Mouse (Mus musculus) limb, embryonic 15.5 days (tissue): Measurements from ENCODE around the gene Oxsr1. TPM values are rescaled to one million over a fixed set of nuclear protein-coding genes. Genes with fewer than 3 reads are reported as not detected.

Experiments used
- ATAC-seq: fragments of 200-750 bp; cut with Nextera tagmentation; 2 replicates; pipeline ENCODE4 v1.8.0; 2017; ENCODE audit warnings: low read depth, moderate TSS enrichment; ENCODE audit not compliant: insufficient number of reproducible peaks, low FRiP score, low TSS enrichment
- H3K27ac ChIP-seq: fragments of 300-500 bp; sonication (generic); 2 replicates; pipeline ENCODE4 v1.5.1; 2015; ENCODE audit warnings: moderate library complexity, mild to moderate bottlenecking, inconsistent platforms
- H3K27me3 ChIP-seq: fragments of 300-500 bp; sonication (generic); 2 replicates; pipeline ENCODE4 v1.6.1; 2015; ENCODE audit warnings: inconsistent platforms
- H3K36me3 ChIP-seq: fragments of 300-500 bp; sonication (generic); 2 replicates; pipeline ENCODE4 v1.6.1; 2015; ENCODE audit warnings: inconsistent platforms
- H3K4me1 ChIP-seq: fragments of 300-500 bp; sonication (generic); 2 replicates; pipeline ENCODE4 v1.6.1; 2015; ENCODE audit warnings: inconsistent platforms
- H3K4me2 ChIP-seq: fragments of 300-500 bp; sonication (generic); 2 replicates; pipeline ENCODE4 v1.6.1; 2015; ENCODE audit warnings: mild to moderate bottlenecking, inconsistent platforms
- H3K4me3 ChIP-seq: fragments of 300-500 bp; sonication (generic); 2 replicates; pipeline ENCODE4 v1.5.1; 2015; ENCODE audit warnings: mild to moderate bottlenecking, inconsistent platforms
- H3K9ac ChIP-seq: fragments of 300-500 bp; sonication (generic); 2 replicates; pipeline ENCODE4 v1.6.1; 2015; ENCODE audit warnings: inconsistent platforms
- H3K9me3 ChIP-seq: fragments of 300-500 bp; sonication (generic); 2 replicates; pipeline ENCODE4 v1.6.1; 2016; ENCODE audit warnings: inconsistent platforms
- WGBS: fragments of 180-500 bp; shearing (Covaris S2); methylation state at CpG from one replicate; pipeline ENCODE4 v1.1.7; 2015; 5-methylcytosine and 5-hydroxymethylcytosine counted together
- polyA plus RNA-seq: library from polyadenylated mRNA; unstranded; fragments of >200 nt; fragmentation: Nextera tagmentation; extraction: Ambion mirVana; gene quantifications from 2 replicates; pipeline ENCODE4 v1.2.1, GENCODE M21; 2015

Gene Oxsr1
- polyA plus RNA-seq, 1 experiment from 2014 or later = 11.5 TPM

GRCm38 (mm10) chr9:119352060-119352459 lies 29.8 kb upstream of the Oxsr1 start:
- no peaks in the 10 kb centered on the region for H3K9me3 ChIP-seq
- H3K27me3 ChIP-seq = no peaks in the 10 kb centered on the region
- no peak overlapping the region for H3K27ac ChIP-seq
- ATAC-seq = no peak
- no peaks in the 10 kb centered on the region for H3K4me1 ChIP-seq
- H3K9ac ChIP-seq = no peak overlapping the region
- 27% methylated on average over 4 of the region's 4 CpGs for WGBS
- peaks cover 36% of the 10 kb centered on the region for H3K36me3 ChIP-seq
- H3K4me2 ChIP-seq = no peak overlapping the region
- no peak overlapping the region for H3K4me3 ChIP-seq

- H3K36me3 ChIP-seq = peaks cover 44% of the 10 kb centered on the region
- no peak overlapping the region for H3K4me3 ChIP-seq
- H3K27me3 ChIP-seq = no peaks in the 10 kb centered on the region
- H3K9ac ChIP-seq = no peak overlapping the region
- no peaks in the 10 kb centered on the region for H3K9me3 ChIP-seq
- H3K4me2 ChIP-seq = no peak overlapping the region
- no peak overlapping the region for H3K27ac ChIP-seq
- no peak for ATAC-seq
- WGBS = 87% methylated on average over 10 of the region's 10 CpGs
- H3K4me1 ChIP-seq = no peaks in the 10 kb centered on the region
Observed at GRCm38 (mm10) chr9:119350947-119351705, 28.9 kb upstream of the Oxsr1 start.

GRCm38 (mm10) chr9:119350531-119350930 lies 28.3 kb upstream of the Oxsr1 start:
- no peaks in the 10 kb centered on the region for H3K9me3 ChIP-seq
- H3K4me3 ChIP-seq = no peak overlapping the region
- H3K4me1 ChIP-seq = no peaks in the 10 kb centered on the region
- H3K27me3 ChIP-seq = no peaks in the 10 kb centered on the region
- H3K36me3 ChIP-seq = peaks cover 50% of the 10 kb centered on the region
- no peak overlapping the region for H3K4me2 ChIP-seq
- no peak for ATAC-seq
- WGBS = 92% methylated on average over 3 of the region's 3 CpGs
- H3K9ac ChIP-seq = no peak overlapping the region
- H3K27ac ChIP-seq = no peak overlapping the region

- H3K36me3 ChIP-seq = peaks cover 72% of the 10 kb centered on the region
- H3K4me1 ChIP-seq = peaks cover 14% of the 10 kb centered on the region
- H3K4me2 ChIP-seq = no peak overlapping the region
- H3K27ac ChIP-seq = no peak overlapping the region
- H3K9me3 ChIP-seq = no peaks in the 10 kb centered on the region
- no peak overlapping the region for H3K4me3 ChIP-seq
- 96% methylated on average over 8 of the region's 8 CpGs for WGBS
- no peak overlapping the region for H3K9ac ChIP-seq
- no peak for ATAC-seq
- H3K27me3 ChIP-seq = no peaks in the 10 kb centered on the region
Observed at GRCm38 (mm10) chr9:119346376-119346775, 24.1 kb upstream of the Oxsr1 start.

GRCm38 (mm10) chr9:119342728-119343127 lies 20.5 kb upstream of the Oxsr1 start:
- H3K9ac ChIP-seq = no peak overlapping the region
- H3K9me3 ChIP-seq = no peaks in the 10 kb centered on the region
- no peak for ATAC-seq
- H3K4me1 ChIP-seq = peaks cover 32% of the 10 kb centered on the region
- H3K4me3 ChIP-seq = no peak overlapping the region
- H3K27me3 ChIP-seq = no peaks in the 10 kb centered on the region
- H3K4me2 ChIP-seq = no peak overlapping the region
- no peak overlapping the region for H3K27ac ChIP-seq
- 84% methylated on average over 7 of the region's 7 CpGs for WGBS
- H3K36me3 ChIP-seq = peaks cover 48% of the 10 kb centered on the region

GRCm38 (mm10) chr9:119340909-119341816 lies 18.9 kb upstream of the Oxsr1 start, which contains the start of gene Myd88:
TSS of gene Myd88 (minus strand) at chr9:119341411.
- peak; percentile 98 for ATAC-seq
- WGBS = under 1% methylated on average over 68 of the region's 68 CpGs

GRCm38 (mm10) chr9:119340212-119340580 lies 18.0 kb upstream of the Oxsr1 start:
- 3% methylated on average over 8 of the region's 8 CpGs for WGBS
- H3K36me3 ChIP-seq = peaks cover 35% of the 10 kb centered on the region
- peak overlapping the region; percentile 77 for H3K4me3 ChIP-seq
- H3K9me3 ChIP-seq = no peaks in the 10 kb centered on the region
- H3K9ac ChIP-seq = 0 out of 2 replicates have a peak overlapping the region, but pooled peaks have one; percentile 50
- H3K4me1 ChIP-seq = peaks cover 32% of the 10 kb centered on the region
- no peaks in the 10 kb centered on the region for H3K27me3 ChIP-seq
- H3K27ac ChIP-seq = peak overlapping the region; percentile 94
- ATAC-seq = no peak
- peak overlapping the region; percentile 74 for H3K4me2 ChIP-seq

More at GRCm38 (mm10) chr9:119340909-119341816, 18.9 kb upstream of the Oxsr1 start, which contains the start of gene Myd88:
- H3K27ac ChIP-seq = peak within 1 kb of the TSS; percentile 94
- H3K36me3 ChIP-seq = peaks cover 44% of the 10 kb centered on the region
- H3K9ac ChIP-seq = peak within 1 kb of the TSS; percentile 74
- H3K9me3 ChIP-seq = no peaks in the 10 kb centered on the region
- H3K4me3 ChIP-seq = peak within 1 kb of the TSS; percentile 77
- H3K4me1 ChIP-seq = peaks cover 32% of the 10 kb centered on the region
- H3K4me2 ChIP-seq = peak within 1 kb of the TSS; percentile 74
- no peaks in the 10 kb centered on the region for H3K27me3 ChIP-seq

GRCm38 (mm10) chr9:119339558-119340211 lies 17.5 kb upstream of the Oxsr1 start, which contains the start of gene Acaa1a:
TSS of gene Acaa1a (plus strand) at chr9:119339676.
- WGBS = under 1% methylated on average over 43 of the region's 43 CpGs
- peaks cover 32% of the 10 kb centered on the region for H3K4me1 ChIP-seq
- peak within 1 kb of the TSS; percentile 80 for H3K9ac ChIP-seq
- peak within 1 kb of the TSS; percentile 74 for H3K4me2 ChIP-seq
- no peaks in the 10 kb centered on the region for H3K27me3 ChIP-seq
- peak within 1 kb of the TSS; percentile 77 for H3K4me3 ChIP-seq
- no peak for ATAC-seq
- no peaks in the 10 kb centered on the region for H3K9me3 ChIP-seq
- H3K36me3 ChIP-seq = peaks cover 30% of the 10 kb centered on the region
- peak within 1 kb of the TSS; percentile 94 for H3K27ac ChIP-seq

- Histone ChIP-seq H3K27me3 (no peaks in the 10 kb centered on the region), H3K9ac (peak overlapping the region; percentile 80), H3K4me1 (peaks cover 37% of the 10 kb centered on the region), H3K9me3 (no peaks in the 10 kb centered on the region), H3K4me3 (peak overlapping the region; percentile 77), H3K4me2 (peak overlapping the region; percentile 74), H3K36me3 (peaks cover 24% of the 10 kb centered on the region), H3K27ac (no peak overlapping the region)
- no peak for ATAC-seq
- WGBS = 47% methylated on average over 7 of the region's 7 CpGs
Observed at GRCm38 (mm10) chr9:119339106-119339505, 16.9 kb upstream of the Oxsr1 start.

- H3K9ac ChIP-seq = no peak overlapping the region
- ATAC-seq = no peak
- 85% methylated on average over 3 of the region's 3 CpGs for WGBS
- H3K4me1 ChIP-seq = peaks cover 38% of the 10 kb centered on the region
- no peaks in the 10 kb centered on the region for H3K27me3 ChIP-seq
- H3K27ac ChIP-seq = no peak overlapping the region
- no peak overlapping the region for H3K4me2 ChIP-seq
- H3K36me3 ChIP-seq = peaks cover 16% of the 10 kb centered on the region
- H3K9me3 ChIP-seq = no peaks in the 10 kb centered on the region
- H3K4me3 ChIP-seq = no peak overlapping the region
Observed at GRCm38 (mm10) chr9:119338350-119338749, 16.1 kb upstream of the Oxsr1 start.

GRCm38 (mm10) chr9:119337842-119338241 lies 15.6 kb upstream of the Oxsr1 start:
- peaks cover 12% of the 10 kb centered on the region for H3K36me3 ChIP-seq
- H3K4me1 ChIP-seq = peaks cover 34% of the 10 kb centered on the region
- ATAC-seq = no peak
- H3K27ac ChIP-seq = no peak overlapping the region
- H3K27me3 ChIP-seq = no peaks in the 10 kb centered on the region
- no peak overlapping the region for H3K9ac ChIP-seq
- H3K9me3 ChIP-seq = no peaks in the 10 kb centered on the region
- WGBS = 91% methylated on average over 14 of the region's 14 CpGs
- H3K4me3 ChIP-seq = no peak overlapping the region
- no peak overlapping the region for H3K4me2 ChIP-seq
